Mouse (Mus musculus) heart, postnatal 25 days (tissue): ENCODE measurements around the gene Sash1. TPM values are rescaled to one million over a fixed set of nuclear protein-coding genes. Genes with fewer than 3 reads are reported as not detected.
A peak's percentile ranks its signal among the peaks of the same experiment; 100 is the strongest.
"Not testable (repeated sequence)": the region's sequence is repeated elsewhere in the genome, so short reads cannot be mapped to it uniquely, and the experiment has no call there.

Experiments
- DNase-seq: peaks from one replicate; pipeline ENCODE4 v3.0.0; 2022; ENCODE audit warnings: low spot score
- intact Hi-C: fragments of 180-260 bp; cut with DNase I; formaldehyde crosslinking; loops from one replicate; pipeline ENCODE4 v1.15.1; 2025
- total RNA-seq, 2 experiments: library from RNA; stranded (reverse); gene quantifications; 2 replicates each; pipeline ENCODE4 v1.2.3; 2021

Gene Sash1
- total RNA-seq, 2 experiments from 2014 or later = 26.8 to 31.1 TPM

DNA sequence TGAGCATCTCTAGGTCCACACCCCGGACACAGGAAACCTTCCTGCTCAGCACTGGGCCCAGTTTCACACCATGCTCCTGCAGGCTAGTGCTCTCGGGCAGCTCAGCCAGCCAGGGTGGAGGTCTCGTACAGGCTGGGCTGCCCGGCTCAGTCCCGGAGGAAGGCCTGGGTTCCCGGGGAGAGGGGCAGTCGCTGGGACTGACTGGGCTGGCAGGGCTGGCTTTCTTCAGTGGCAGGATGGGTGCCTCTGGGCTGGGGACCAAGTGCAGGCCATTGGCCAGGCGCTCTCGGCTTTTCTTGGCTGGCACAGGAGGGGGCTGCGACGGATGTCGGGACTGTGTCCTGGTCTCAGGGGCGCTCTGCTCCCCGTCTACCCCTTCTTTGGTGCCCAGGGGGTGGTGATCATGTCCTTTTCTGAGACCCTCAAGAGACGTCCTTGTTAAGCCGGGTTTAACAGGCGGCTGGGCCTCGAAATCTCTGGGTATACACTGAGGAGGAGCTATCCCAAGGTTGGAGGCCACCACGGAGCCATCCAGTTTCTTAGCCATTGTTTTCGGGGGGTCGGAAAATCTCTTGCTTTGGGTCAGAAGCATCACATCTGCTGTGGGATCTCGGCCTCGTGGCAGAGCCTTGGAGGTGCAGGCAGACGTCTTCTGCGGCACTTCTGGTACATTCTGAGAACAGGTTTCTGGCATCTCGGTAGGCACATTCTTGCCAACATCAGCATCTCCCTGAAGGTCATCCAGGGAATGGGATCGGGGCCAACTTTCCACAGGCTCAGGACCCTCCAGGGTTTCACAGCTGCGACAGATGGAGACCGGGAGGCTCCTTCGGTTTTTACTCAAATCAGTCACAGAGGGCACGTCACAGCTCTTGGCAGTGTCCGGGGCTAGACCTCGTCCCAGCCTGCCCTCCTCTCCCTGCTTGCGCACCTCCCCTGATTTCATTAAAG is 156.2 kb downstream of the Sash1 start:
- DNase-seq = peak; percentile 20
- intact Hi-C loops = no loop called here

DNA sequence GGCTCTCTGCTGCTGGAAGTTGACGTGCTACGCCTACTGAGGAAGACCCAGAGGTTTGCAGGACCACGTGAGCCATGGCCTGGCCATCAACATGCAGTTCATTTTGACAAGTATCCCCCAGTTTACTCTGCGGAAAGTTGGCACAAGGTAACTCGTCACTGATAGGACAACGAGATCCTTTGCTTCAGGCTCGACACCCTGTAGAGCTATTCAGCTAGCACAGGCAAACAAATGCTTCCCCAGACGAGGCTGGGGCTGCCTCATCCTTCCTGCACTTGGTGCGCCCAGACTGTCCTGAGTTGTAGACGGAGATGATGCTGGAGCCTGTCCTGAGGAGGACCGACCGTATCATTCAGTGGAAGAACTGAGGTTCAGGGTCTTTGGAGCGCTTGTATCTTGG is 166.5 kb downstream of the Sash1 start:
- DNase-seq = no peak
- intact Hi-C loops = loop anchor here (5.0 kb wide), 3 partner anchors 37 to 477 kb away; no protein-coding TSS in a partner anchor

DNA sequence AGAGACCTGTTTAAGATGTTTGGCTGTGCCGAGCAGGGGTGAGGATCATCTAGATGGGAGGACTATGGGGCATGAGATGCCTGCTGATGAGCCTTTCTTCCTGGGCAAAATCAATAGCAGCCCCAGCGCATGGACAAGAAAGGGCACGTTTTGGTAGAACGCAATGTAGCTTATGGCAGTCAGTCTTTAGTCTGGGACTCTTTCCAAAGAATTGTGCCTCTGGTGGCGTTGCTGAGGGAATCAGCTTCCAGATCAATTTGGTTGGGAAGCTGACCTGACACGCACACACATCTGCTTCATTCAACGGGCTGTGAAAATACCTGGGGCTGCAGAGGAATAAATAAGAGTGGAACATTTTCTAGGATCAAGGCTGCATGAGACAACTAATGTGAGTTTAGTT is 167.0 kb downstream of the Sash1 start:
- intact Hi-C loops = loop anchor here (5.0 kb wide), 3 partner anchors 37 to 477 kb away; no protein-coding TSS in a partner anchor

GRCm38 (mm10) chr10:8717171-8717570 is 168.7 kb downstream of the Sash1 start:
- DNase-seq = no peak
- intact Hi-C loops = loop anchor here (5.0 kb wide), 3 partner anchors 35 to 475 kb away; no protein-coding TSS in a partner anchor

More for the DNA sequence above, 167.0 kb downstream of the Sash1 start:
- no peak for DNase-seq

- peak; percentile 19 for DNase-seq
- intact Hi-C loops = loop anchor here (5.0 kb wide), 3 partner anchors 33 to 473 kb away; no protein-coding TSS in a partner anchor
These were observed 170.1 kb downstream of the Sash1 start for GRCm38 (mm10) chr10:8715679-8716284.

DNA sequence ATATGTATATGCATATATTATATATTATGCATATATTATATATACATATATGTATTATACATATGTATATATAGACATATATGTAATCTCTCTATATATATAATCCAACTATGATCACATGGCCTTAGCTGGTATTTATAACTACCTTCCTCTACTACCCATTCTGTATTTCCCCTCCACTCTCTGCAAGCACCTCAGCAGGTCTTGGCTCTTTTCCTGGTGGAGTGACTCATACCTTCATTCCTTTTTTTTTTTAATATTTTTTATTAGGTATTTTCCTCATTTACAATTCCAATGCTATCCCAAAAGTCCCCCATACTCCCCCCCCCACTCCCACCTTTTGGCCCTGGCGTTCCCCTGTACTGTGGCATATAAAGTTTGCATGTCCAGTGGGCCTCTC is 189.2 kb downstream of the Sash1 start:
- intact Hi-C loops, DNase-seq: not testable (repeated sequence)

DNA sequence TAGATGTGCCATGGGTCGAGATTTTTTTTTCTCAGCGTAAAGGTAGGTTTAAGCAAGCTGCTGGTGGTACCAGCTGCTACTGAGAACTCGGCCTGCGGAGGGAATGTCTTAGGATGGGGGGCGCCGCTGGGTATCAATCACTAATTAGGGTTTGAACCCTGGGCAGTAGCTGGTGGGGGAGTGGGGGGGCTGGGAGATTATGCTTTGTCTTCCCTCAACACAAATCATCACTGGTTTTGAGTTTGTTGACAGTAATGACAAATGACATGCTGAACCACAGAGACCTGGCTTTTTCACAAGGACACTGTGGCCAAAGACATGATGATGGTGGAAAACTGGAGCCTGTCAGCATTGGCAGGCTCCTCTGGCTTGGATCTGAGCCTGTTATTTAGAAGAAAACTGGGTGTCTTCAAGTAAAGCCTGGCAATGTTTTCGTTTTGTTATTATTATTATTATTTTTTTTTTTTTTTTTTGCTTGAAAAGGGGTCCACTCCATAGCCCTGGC is 191.8 kb downstream of the Sash1 start:
- DNase-seq = no peak
- intact Hi-C loops = no loop called here

DNA sequence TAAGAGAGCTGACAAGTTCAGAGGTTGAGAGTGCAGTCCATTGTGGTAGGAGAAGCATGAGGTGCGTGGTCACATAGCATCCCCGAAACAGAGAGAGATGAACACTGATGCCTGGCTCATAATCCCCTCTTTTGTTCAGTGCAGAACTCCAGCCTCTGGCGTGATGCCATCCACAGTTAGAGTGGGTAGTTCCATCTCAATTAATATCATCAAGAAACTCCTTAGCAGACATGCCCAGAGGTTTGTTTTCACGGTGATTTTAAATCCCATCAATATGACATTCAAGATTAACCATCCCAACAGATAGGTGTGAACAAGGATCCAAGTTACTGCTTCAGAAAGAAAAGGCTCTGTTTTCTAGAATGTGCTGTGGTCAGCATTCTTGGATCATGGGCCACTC is 192.3 kb downstream of the Sash1 start:
- no peak for DNase-seq
- intact Hi-C loops = no loop called here

DNA sequence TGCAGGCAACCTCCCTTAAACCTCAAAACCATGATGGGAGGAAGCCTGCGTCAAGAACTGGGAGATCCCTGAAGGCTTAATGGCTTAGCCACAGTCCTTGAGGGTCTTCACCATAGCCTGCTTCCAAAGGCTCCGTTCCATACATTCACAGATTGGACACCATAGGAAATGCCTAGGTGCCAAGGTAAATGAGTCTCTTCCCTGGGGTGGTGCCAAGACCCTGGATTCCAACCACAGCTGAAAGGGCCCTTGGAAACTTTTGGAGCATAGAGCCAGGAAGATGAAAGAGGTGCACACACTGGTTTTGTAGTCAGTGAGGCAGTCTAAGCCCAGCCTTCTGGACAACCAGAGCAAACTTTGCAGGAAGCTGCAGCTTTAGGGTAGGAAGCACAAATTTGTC is 193.3 kb downstream of the Sash1 start:
- intact Hi-C loops = no loop called here
- no peak for DNase-seq

DNA sequence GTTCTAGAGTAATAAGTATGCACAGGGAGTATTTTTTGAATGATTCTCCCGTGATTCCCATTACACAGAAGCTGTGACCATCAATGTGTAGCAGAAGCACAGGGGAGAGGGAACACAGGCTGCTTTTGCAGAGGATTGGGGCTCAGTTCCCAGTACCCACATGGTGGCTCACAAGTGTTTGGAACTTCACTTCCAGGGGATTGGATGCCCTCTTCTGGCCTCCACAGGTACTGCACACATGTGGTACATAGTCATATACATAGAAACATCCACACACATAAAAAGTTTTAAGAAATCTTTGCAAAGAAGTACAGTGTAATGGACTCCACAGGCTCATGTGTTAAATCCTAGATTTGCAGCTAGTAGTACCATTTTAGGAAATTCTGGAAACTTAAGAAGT is 199.7 kb downstream of the Sash1 start:
- intact Hi-C loops = no loop called here

DNA sequence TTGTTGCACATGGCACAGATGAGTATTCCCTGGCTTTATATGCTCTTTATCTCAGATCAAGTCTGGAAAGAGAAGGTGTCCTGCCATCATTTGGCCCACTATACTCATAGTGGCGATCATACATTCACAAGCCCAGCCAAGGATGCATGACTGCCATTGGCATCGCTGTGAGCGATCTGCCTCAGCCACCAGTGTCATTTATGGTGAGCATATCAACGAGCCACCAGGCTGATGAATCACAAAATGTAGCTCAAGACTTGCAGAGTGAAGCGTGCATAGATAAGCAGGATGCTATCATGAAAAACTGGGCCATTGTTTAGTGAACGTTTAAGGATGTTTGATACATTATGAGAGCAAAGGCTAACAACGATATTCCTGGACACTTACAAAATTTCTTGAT is 200.6 kb downstream of the Sash1 start:
- intact Hi-C loops = no loop called here
- no peak for DNase-seq

More for the DNA sequence above, 199.7 kb downstream of the Sash1 start:
- DNase-seq = no peak

GRCm38 (mm10) chr10:8682900-8683299 is 203.0 kb downstream of the Sash1 start:
- DNase-seq = no peak
- intact Hi-C loops = loop anchor here (5.0 kb wide), 2 partner anchors 34 to 361 kb away; no protein-coding TSS in a partner anchor

DNA sequence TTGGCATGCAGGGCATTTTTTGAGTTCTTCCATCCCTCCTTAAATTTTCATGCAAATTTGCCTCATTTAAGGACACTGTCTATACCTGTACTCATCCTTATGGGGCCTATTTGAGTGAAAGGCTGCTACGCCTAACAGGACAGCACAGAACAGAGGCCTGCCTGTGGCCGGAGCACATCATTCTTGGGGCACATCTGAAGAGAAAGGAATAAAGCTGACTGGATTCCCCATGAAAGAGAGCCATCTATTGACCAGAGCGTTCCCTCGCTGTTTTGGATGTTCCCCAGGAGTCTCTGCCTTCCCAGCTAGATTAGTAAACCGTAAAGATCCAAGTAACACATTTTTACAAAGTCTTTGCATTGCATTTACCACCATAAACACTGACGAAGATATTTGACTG is 203.5 kb downstream of the Sash1 start:
- intact Hi-C loops = loop anchor here (5.0 kb wide), 2 partner anchors 35 to 360 kb away; no protein-coding TSS in a partner anchor
- no peak for DNase-seq

GRCm38 (mm10) chr10:8676722-8677121 is 209.1 kb downstream of the Sash1 start:
- intact Hi-C loops = no loop called here
- DNase-seq = no peak
